Mouse (Mus musculus) heart, adult 2 months (tissue): Measurements from ENCODE around the gene Tubgcp2. TPM values are rescaled to one million over a fixed set of nuclear protein-coding genes. Genes with fewer than 3 reads are reported as not detected.
A peak's percentile ranks its signal among the peaks of the same experiment; 100 is the strongest.

Source experiments
- DNase-seq, 2 experiments: peaks; one replicate each; pipeline ENCODE4 v3.0.0; 2021
- H3K27ac ChIP-seq: fragments of 200-600 bp; 2 replicates; pipeline ENCODE4 v1.8.1; 2022
- H3K27me3 ChIP-seq: fragments of 200-500 bp; 2 replicates; pipeline ENCODE4 v1.6.1; 2012; ENCODE audit warnings: mild to moderate bottlenecking, low read length, inconsistent platforms, mixed read lengths; ENCODE audit not compliant: control insufficient read depth, insufficient read depth
- H3K36me3 ChIP-seq: fragments of 200-500 bp; 2 replicates; pipeline ENCODE4 v1.6.1; 2012; ENCODE audit warnings: low read length, inconsistent platforms; ENCODE audit not compliant: control insufficient read depth, insufficient read depth
- H3K4me1 ChIP-seq: fragments of 200-500 bp; 2 replicates; pipeline ENCODE4 v1.6.1; 2011; ENCODE audit warnings: low read length; ENCODE audit not compliant: control insufficient read depth, insufficient read depth
- H3K4me3 ChIP-seq: fragments of 200-600 bp; 2 replicates; pipeline ENCODE4 v1.8.1; 2022
- H3K79me2 ChIP-seq: fragments of 200-500 bp; replicated peaks from 2 replicates; pipeline ENCODE4 v1.6.1; 2012; ENCODE audit warnings: mild to moderate bottlenecking, inconsistent platforms, low read length, moderate library complexity, mixed read lengths; ENCODE audit not compliant: control insufficient read depth, insufficient read depth
- H3K9ac ChIP-seq: fragments of 200-500 bp; 2 replicates; pipeline ENCODE4 v1.6.1; 2012; ENCODE audit warnings: low read depth, mild to moderate bottlenecking, control low read depth, inconsistent platforms, low read length, mixed read lengths
- CTCF ChIP-seq: fragments of 200-600 bp; IDR thresholded peaks from 2 replicates; pipeline ENCODE4 v1.8.1; 2022; ENCODE audit warnings: antibody characterized with exemption, mild to moderate bottlenecking, moderate library complexity
- EP300 ChIP-seq: fragments of 200-500 bp; IDR thresholded peaks from 2 replicates; pipeline ENCODE4 v1.6.1; 2011; ENCODE audit warnings: low read depth, low read length, control low read depth; ENCODE audit not compliant: insufficient read depth
- POLR2A ChIP-seq: fragments of 200-500 bp; IDR thresholded peaks from 2 replicates; pipeline ENCODE4 v1.6.1; 2011; ENCODE audit warnings: mild to moderate bottlenecking, low read depth, low read length, control low read depth; ENCODE audit not compliant: insufficient read depth
- WGBS: fragments of 180-500 bp; shearing (Covaris S2); methylation state at CpG from one replicate; pipeline ENCODE4 v1.1.7; 2018; 5-methylcytosine and 5-hydroxymethylcytosine counted together
- intact Hi-C: fragments of 180-260 bp; cut with DNase I; formaldehyde crosslinking; loops from one replicate; pipeline ENCODE4 v1.15.1; 2025
- polyA plus RNA-seq: library from polyadenylated mRNA; depleted of rRNA; stranded (reverse); fragments of >200 nt; gene quantifications from 2 replicates; pipeline ENCODE4 v1.2.3, GENCODE M21; 2012
- total RNA-seq, 2 experiments: library from RNA; stranded (reverse); gene quantifications; 2 replicates each; pipeline ENCODE4 v1.2.3; 2021

Tubgcp2 gene
- total and polyA plus RNA-seq, 3 experiments = 21.7 to 33.5 (median 28.4) TPM

- DNase-seq = no peak
- Histone ChIP-seq H3K9ac (no peak overlapping the region), H3K4me3 (no peak overlapping the region), H3K79me2 (no peaks in the 10 kb centered on the region), H3K27me3 (no peaks in the 10 kb centered on the region), H3K27ac (no peak overlapping the region), H3K36me3 (no peaks in the 10 kb centered on the region), H3K4me1 (no peaks in the 10 kb centered on the region)
- intact Hi-C loops = no loop called here
- TF ChIP-seq CTCF (no peak), POLR2A (no peak), EP300 (no peak)
- WGBS = 81% methylated on average over 3 of the region's 3 CpGs
Observed at GRCm38 (mm10) chr7:139956658-139957057, 79.8 kb downstream of the Tubgcp2 start.

GRCm38 (mm10) chr7:139955505-139955904 lies 81.0 kb downstream of the Tubgcp2 start:
- intact Hi-C loops = no loop called here
- Histone ChIP-seq H3K27me3 (no peaks in the 10 kb centered on the region), H3K9ac (no peak overlapping the region), H3K36me3 (no peaks in the 10 kb centered on the region), H3K4me3 (no peak overlapping the region), H3K27ac (no peak overlapping the region), H3K4me1 (no peaks in the 10 kb centered on the region), H3K79me2 (no peaks in the 10 kb centered on the region)
- TF ChIP-seq EP300 (no peak), CTCF (no peak), POLR2A (no peak)
- DNase-seq = no peak
- WGBS = 92% methylated on average over 4 of the region's 4 CpGs

GRCm38 (mm10) chr7:139951991-139952633 lies 84.4 kb downstream of the Tubgcp2 start:
- H3K36me3 ChIP-seq = no peaks in the 10 kb centered on the region
- 88% methylated on average over 6 of the region's 6 CpGs for WGBS

GRCm38 (mm10) chr7:139951079-139951478 lies 85.4 kb downstream of the Tubgcp2 start:
- peak; percentile 41 to 46 for DNase-seq
- peak overlapping the region; percentile 58 for H3K4me3 ChIP-seq
- H3K79me2 ChIP-seq = no peaks in the 10 kb centered on the region
- 4% methylated on average over 16 of the region's 16 CpGs for WGBS
- H3K4me1 ChIP-seq = peaks cover 1% of the 10 kb centered on the region; the same call in 1 of the 2 replicates
- H3K27me3 ChIP-seq = no peaks in the 10 kb centered on the region
- intact Hi-C loops = no loop called here
- TF ChIP-seq EP300 (no peak), CTCF (no peak), POLR2A (no peak)
- H3K27ac ChIP-seq = peak overlapping the region; percentile 69
- no peaks in the 10 kb centered on the region for H3K36me3 ChIP-seq
- peak overlapping the region; percentile 40 for H3K9ac ChIP-seq

More at GRCm38 (mm10) chr7:139951991-139952633, 84.4 kb downstream of the Tubgcp2 start:
- no peak for TF ChIP-seq POLR2A
- no peak for TF ChIP-seq CTCF
- no peak for TF ChIP-seq EP300
- H3K9ac ChIP-seq = no peak overlapping the region
- intact Hi-C loops = no loop called here
- no peak overlapping the region for H3K4me3 ChIP-seq
- no peaks in the 10 kb centered on the region for H3K79me2 ChIP-seq
- no peaks in the 10 kb centered on the region for H3K27me3 ChIP-seq
- no peak overlapping the region for H3K27ac ChIP-seq
- peaks cover 1% of the 10 kb centered on the region; the same call in 1 of the 2 replicates for H3K4me1 ChIP-seq
- DNase-seq = no peak

- peak overlapping the region; percentile 56 for H3K9ac ChIP-seq
- H3K36me3 ChIP-seq = no peaks in the 10 kb centered on the region
- intact Hi-C loops = no loop called here
- DNase-seq = peak; percentile 67 to 71
- peaks cover 1% of the 10 kb centered on the region; the same call in 1 of the 2 replicates for H3K4me1 ChIP-seq
- H3K4me3 ChIP-seq = peak overlapping the region; percentile 58
- H3K79me2 ChIP-seq = no peaks in the 10 kb centered on the region
- H3K27me3 ChIP-seq = no peaks in the 10 kb centered on the region
- peak overlapping the region; percentile 69 for H3K27ac ChIP-seq
- TF ChIP-seq POLR2A (peak; percentile 53; the same call in 1 of the 2 replicates), EP300 (no peak), CTCF (no peak)
- 1% methylated on average over 33 of the region's 33 CpGs for WGBS
Observed at GRCm38 (mm10) chr7:139950283-139950971, 86.0 kb downstream of the Tubgcp2 start.

- Histone ChIP-seq H3K36me3 (no peaks in the 10 kb centered on the region), H3K79me2 (no peaks in the 10 kb centered on the region), H3K9ac (peak overlapping the region; percentile 56), H3K4me1 (peaks cover 1% of the 10 kb centered on the region; the same call in 1 of the 2 replicates), H3K27ac (peak overlapping the region; percentile 69), H3K27me3 (peaks cover 3% of the 10 kb centered on the region; the same call in 1 of the 2 replicates), H3K4me3 (peak overlapping the region; percentile 58)
- TF ChIP-seq POLR2A = no peak; the same call in 1 of the 2 replicates
- TF ChIP-seq CTCF = peak; percentile 66
- peak; percentile 62 to 63 for DNase-seq
- intact Hi-C loops = no loop called here
- 5% methylated on average over 15 of the region's 15 CpGs for WGBS
Observed at GRCm38 (mm10) chr7:139949893-139950282, 86.6 kb downstream of the Tubgcp2 start.
